ENCODE assay signal across 18 mouse cellular contexts in the genomic region with DNA sequence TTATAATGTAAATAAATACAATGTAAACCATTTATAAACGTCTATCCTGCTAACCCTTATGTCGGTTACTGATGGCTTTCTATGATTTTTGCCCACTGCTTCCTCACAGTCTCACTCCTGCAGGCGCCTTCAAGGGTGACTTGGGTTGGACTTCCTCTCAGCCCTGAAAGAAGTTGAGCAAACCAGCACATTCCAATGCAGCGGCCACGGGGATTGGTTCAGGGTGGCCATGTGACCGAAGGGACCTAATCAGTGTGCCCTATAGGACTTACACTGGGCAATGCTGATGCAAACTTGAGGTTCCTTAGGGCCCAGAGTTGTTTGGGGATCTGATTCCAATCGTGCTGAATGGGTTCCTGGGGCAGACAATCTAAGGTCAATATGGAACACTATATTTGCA. TPM values are rescaled to one million over a fixed set of nuclear protein-coding genes. Genes with fewer than 3 reads are reported as not detected.
DNase-seq lines count a peak whose midpoint lies in the region; ATAC-seq and TF ChIP-seq lines count a peak whose summit lies in the region.
"Had no signal": no experiment of that assay in that cellular context is flagged by ENCODE, and none has a peak within 500 bp of the region (broad histone marks: within the 10 kb centered on the region; RNA-seq: fewer than 3 reads in every experiment).

No protein-coding gene starts in this region.

- no peak for ATAC-seq in kidney, embryonic 14.5 days (ENCODE audit: low FRiP score, low TSS enrichment)
- ATAC-seq in granulocyte monocyte progenitor cell, adult 5-6 weeks (replicated peaks; ENCODE audit: poor library complexity, severe bottlenecking) = peak; percentile 82
- ATAC-seq: forebrain, postnatal 0 days; intestine, postnatal 0 days had no signal

- no peaks in the 10 kb centered on the region for H3K9me3 ChIP-seq in kidney, embryonic 14.5 days (ENCODE audit: control insufficient read depth, low read length)
- H3K9me3 ChIP-seq: embryonic facial prominence, embryonic 10.5 days; limb, embryonic 10.5 days; liver, embryonic 15.5 days; lung, embryonic 15.5 days had no signal

- 87% methylated on average over 7 of the region's 7 CpGs for WGBS in kidney, embryonic 14.5 days
- 88% methylated on average over 7 of the region's 7 CpGs for WGBS in cerebellum, adult 2 months

- H3K36me3 ChIP-seq in kidney, embryonic 14.5 days (ENCODE audit: control insufficient read depth, insufficient read depth, low read length) = no peaks in the 10 kb centered on the region
- H3K36me3 ChIP-seq: liver, embryonic 15.5 days; lung, embryonic 15.5 days had no signal

- H3K27me3 ChIP-seq in kidney, embryonic 14.5 days (ENCODE audit: control insufficient read depth, insufficient read depth, low read length) = no peaks in the 10 kb centered on the region
- no peaks in the 10 kb centered on the region for H3K27me3 ChIP-seq in cerebellum, adult 2 months (ENCODE audit: control insufficient read depth, insufficient read depth, low read length)
- H3K27me3 ChIP-seq: lung, embryonic 15.5 days had no signal

- no peak overlapping the region for H3K9ac ChIP-seq in kidney, embryonic 14.5 days (ENCODE audit: low read depth, low read length)
- H3K9ac ChIP-seq: forebrain, postnatal 0 days; liver, embryonic 15.5 days; lung, embryonic 15.5 days had no signal

- TF ChIP-seq CTCF in cerebellum, adult 2 months (IDR thresholded peaks at IDR 0.05; ENCODE audit: borderline replicate concordance, insufficient read depth, low read depth, low read length) = no peak

- peak; percentile 25 for DNase-seq in kidney, adult 18-20 months
- DNase-seq in thymus, postnatal 4 days = peak; percentile 15
- DNase-seq in thymus, adult 18-20 months = no peak
- no peak for DNase-seq in cerebellum, adult 2 months
- DNase-seq in urinary bladder, adult 18-20 months (ENCODE audit: low spot score in 2 of 2) = no peak
- DNase-seq: forebrain, postnatal 0 days; gastrocnemius, postnatal 36 days; liver; lung, postnatal 4 days had no signal

- no peak for TF ChIP-seq POLR2A in cerebellum, adult 2 months (IDR thresholded peaks at IDR 0.05; ENCODE audit: borderline replicate concordance, insufficient read depth, low read length)

- peaks cover 52% of the 10 kb centered on the region for H3K4me1 ChIP-seq in kidney, embryonic 14.5 days (ENCODE audit: control insufficient read depth, insufficient read depth, low read length)
- H3K4me1 ChIP-seq in cerebellum, adult 2 months (ENCODE audit: control insufficient read depth, insufficient read depth, low read length) = peaks cover 11% of the 10 kb centered on the region
- H3K4me1 ChIP-seq: liver, embryonic 15.5 days had no signal

- no peak overlapping the region for H3K4me2 ChIP-seq in kidney, embryonic 14.5 days (replicated peaks; ENCODE audit: low read depth, low read length)
- H3K4me2 ChIP-seq: liver, embryonic 15.5 days; lung, embryonic 15.5 days; midbrain, embryonic 11.5 days had no signal

- H3K4me3 ChIP-seq in kidney, embryonic 14.5 days (ENCODE audit: low read length) = no peak overlapping the region
- H3K4me3 ChIP-seq in cerebellum, adult 2 months (replicated peaks; ENCODE audit: insufficient read depth, low read depth, low read length) = no peak overlapping the region
- H3K4me3 ChIP-seq: embryonic facial prominence, embryonic 10.5 days; limb, embryonic 10.5 days; liver, embryonic 15.5 days; lung, embryonic 15.5 days had no signal

- H3K27ac ChIP-seq in kidney, embryonic 14.5 days (ENCODE audit: low read depth, low read length) = no peak overlapping the region
- H3K27ac ChIP-seq in cerebellum, adult 2 months (ENCODE audit: insufficient read depth, low read length) = no peak overlapping the region
- H3K27ac ChIP-seq: limb, embryonic 10.5 days; liver, embryonic 15.5 days; lung, embryonic 15.5 days had no signal

RNA-seq across cellular contexts. Expression of a gene that starts 59.2 kb away (rescaled TPM):
- polyA plus RNA-seq in kidney, embryonic 14.5 days (2014; fragmentation: Nextera tagmentation; extraction: Ambion mirVana) = 42.0 and 55.6 TPM in 2 replicates
- 3.1 and 3.9 TPM in 2 replicates for total RNA-seq in granulocyte monocyte progenitor cell, adult 5-6 weeks (2014; fragmentation: Nextera tagmentation)
- total RNA-seq in granulocyte monocyte progenitor cell, adult 5-6 weeks (2017) = 5.5 and 6.1 TPM in 2 replicates
- 11.4 and 13.9 TPM in 2 replicates for polyA plus RNA-seq in cerebellum, adult 2 months (2012; rRNA removed)
- total RNA-seq: neutrophil, adult 5-6 weeks had no signal

Comparison
In these comparisons a context has a peak if more than half of its experiments do, and no peak if none do; other contexts are left out.
1. DNase-seq: peak in kidney, adult 18-20 months (single experiment) and thymus, postnatal 4 days (single experiment); none in thymus, adult 18-20 months (0 of 2), cerebellum, adult 2 months (0 of 2) and urinary bladder, adult 18-20 months (0 of 2).